Mouse (Mus musculus): Measurements from ENCODE around the gene Adarb2. TPM values are rescaled to one million over a fixed set of nuclear protein-coding genes. Genes with fewer than 3 reads are reported as not detected.

Adarb2 gene
- polyA plus RNA-seq, 1 experiment from 2014 or later, result 0.15 TPM

- Histone ChIP-seq H3K27me3 (ENCODE audit: control insufficient read depth, insufficient read depth, low read depth, low read length) (no peaks in the 10 kb centered on the region), H3K4me3 (ENCODE audit: low read depth, low read length) (no peak overlapping the region), H3K9me3 (replicated peaks; ENCODE audit: control insufficient read depth, low read length) (no peaks in the 10 kb centered on the region), H3K9ac (ENCODE audit: low read depth, low read length) (no peak overlapping the region), H3K4me1 (ENCODE audit: control insufficient read depth, low read depth, low read length) (no peaks in the 10 kb centered on the region), H3K4me2 (ENCODE audit: low read depth, low read length) (no peak overlapping the region), H3K36me3 (ENCODE audit: control insufficient read depth, insufficient read depth) (peaks cover 3% of the 10 kb centered on the region), H3K27ac (ENCODE audit: low read length) (no peak overlapping the region)
- 75% methylated on average over 2 of the region's 2 CpGs for WGBS (ENCODE audit: insufficient replicate concordance)
- ATAC-seq (ENCODE audit: low read depth), result no peak
These were observed 603.3 kb downstream of the Adarb2 start for GRCm38 (mm10) chr13:8805931-8806330.
